In genomic region chr7:75175042-75175441, GRCm38 (mm10) we compare ENCODE assay signal across 12 mouse cellular contexts.
"Had no signal": no experiment of that assay in that cellular context is flagged by ENCODE, and none has a peak within 500 bp of the region (broad histone marks: within the 10 kb centered on the region; RNA-seq: fewer than 3 reads in every experiment).

No protein-coding gene starts in this region.

- DNase-seq: retina, postnatal 1 day; right cerebral cortex, adult 18-20 months; right cerebral cortex, postnatal 14 days; right cerebral cortex, postnatal 25 days; right cerebral cortex, postnatal 4 days; spleen, adult 18-20 months; thymus, adult 18-20 months; thymus, adult 2 months; thymus, postnatal 14 days; thymus, postnatal 25 days; thymus, postnatal 36 days; thymus, postnatal 4 days had no signal
